Mouse (Mus musculus): ENCODE data around the gene Sfxn1. TPM values are rescaled to one million over a fixed set of nuclear protein-coding genes. Genes with fewer than 3 reads are reported as not detected.

Gene Sfxn1
- polyA plus RNA-seq (2017; shearing (Covaris generic)) = 62.2 TPM

DNA sequence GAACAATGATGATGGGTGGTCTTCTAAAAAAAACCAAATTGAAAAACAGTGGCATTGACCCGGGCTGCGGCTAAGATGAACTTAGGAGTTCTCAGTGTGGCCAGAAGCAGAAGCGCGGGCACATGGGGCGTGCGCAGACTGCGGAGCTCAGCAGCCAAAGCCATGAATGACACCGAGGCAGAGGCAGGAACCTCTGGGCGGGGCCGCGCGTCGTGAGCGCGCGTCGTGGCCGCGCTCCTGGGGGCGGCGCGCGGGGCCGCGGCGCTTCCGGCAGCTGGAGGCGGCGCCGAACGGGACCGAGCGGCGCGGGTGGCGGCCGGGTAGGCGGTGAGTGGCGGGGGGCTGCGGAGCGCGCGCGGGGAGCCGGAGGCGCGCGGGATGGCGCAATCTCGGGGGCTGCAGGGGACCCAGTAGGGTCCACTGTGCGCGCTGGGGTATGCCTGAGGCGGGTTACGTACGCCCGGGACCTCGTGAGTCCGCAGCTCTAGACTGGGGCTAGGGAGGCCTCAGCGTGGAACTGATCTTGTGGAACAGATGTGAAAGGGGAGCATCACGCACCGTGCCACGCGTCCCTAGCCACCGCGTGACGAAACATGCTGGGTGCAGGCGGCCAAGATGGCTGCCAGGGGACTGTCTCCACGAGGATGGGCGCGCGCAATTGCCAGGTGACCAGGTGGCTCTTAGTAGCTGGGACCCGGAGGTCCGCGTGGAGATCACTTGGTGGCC is at the start of gene Sfxn1:
Gene Sfxn1, plus strand, starts transcription at position 264 of the 726 bp plus-strand sequence.

GRCm38 (mm10) chr13:54055448-54055861 is 16.2 kb upstream of the Sfxn1 start, which contains the start of gene Drd1:
Gene Drd1 (minus strand): TSS chr13:54055705.

Other genes with a start within 250 kb of the Sfxn1 start
- 0.07 TPM for gene Drd1, start 16.2 kb upstream of the Sfxn1 start, polyA plus RNA-seq (2017; shearing (Covaris generic))
- gene Hrh2, start 120.3 kb downstream of the Sfxn1 start, polyA plus RNA-seq (2017; shearing (Covaris generic)) = 13.3 TPM